Mouse (Mus musculus) lung, adult 2 months (tissue): ENCODE results near the gene Men1. TPM values are rescaled to one million over a fixed set of nuclear protein-coding genes. Genes with fewer than 3 reads are reported as not detected.

Experiments used
- DNase-seq: peaks from one replicate; pipeline ENCODE4 v3.0.0; 2022
- H3K4me1 ChIP-seq: fragments of 200-500 bp; 2 replicates; pipeline ENCODE4 v1.6.1; 2011; ENCODE audit warnings: low read length; ENCODE audit not compliant: control insufficient read depth, insufficient read depth
- H3K4me3 ChIP-seq: fragments of 200-500 bp; replicated peaks from 2 replicates; pipeline ENCODE3; 2011; ENCODE audit warnings: low read depth, mild to moderate bottlenecking, control low read depth, low read length; ENCODE audit errors: extremely low read depth
- CTCF ChIP-seq: fragments of 200-500 bp; IDR thresholded peaks from 2 replicates; pipeline ENCODE4 v1.5.1; 2011; ENCODE audit warnings: mild to moderate bottlenecking, low read length, control low read depth; ENCODE audit not compliant: insufficient read depth
- POLR2A ChIP-seq: fragments of 200-500 bp; IDR thresholded peaks from 2 replicates; pipeline ENCODE4 v1.6.1; 2011; ENCODE audit warnings: low read depth, mild to moderate bottlenecking, control low read depth, low read length, borderline replicate concordance; ENCODE audit errors: extremely low read depth
- WGBS: fragments of 180-500 bp; shearing (Covaris S2); methylation state at CpG from one replicate; pipeline ENCODE4 v1.1.7; 2018; 5-methylcytosine and 5-hydroxymethylcytosine counted together
- polyA plus RNA-seq: library from polyadenylated mRNA; depleted of rRNA; stranded (reverse); fragments of >200 nt; gene quantifications from 2 replicates; pipeline ENCODE4 v1.2.3, GENCODE M21; 2012

Gene Men1
- polyA plus RNA-seq, 1 experiment: 52.1 TPM

DNA sequence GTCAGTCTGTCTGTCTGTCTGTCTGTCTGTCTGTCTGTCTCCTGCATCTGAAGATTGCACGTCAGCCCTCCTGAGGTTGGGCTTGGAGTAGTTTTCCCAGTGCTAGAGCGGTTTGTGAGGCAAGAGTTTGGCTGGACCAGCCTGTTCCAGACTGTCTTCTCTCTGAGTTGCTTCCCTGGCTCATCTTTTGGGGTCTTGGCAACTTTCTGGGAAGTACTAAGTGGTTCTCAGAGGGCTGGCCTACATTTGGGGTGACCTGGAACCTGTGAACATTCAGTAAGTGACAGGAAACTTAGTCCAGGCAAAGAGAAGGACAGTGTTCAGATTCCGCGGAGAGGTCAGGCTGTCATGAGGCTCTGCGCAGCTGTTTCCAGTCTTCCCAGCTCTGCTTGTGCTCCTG, 42.5 kb upstream of the Men1 start:
- H3K4me1 ChIP-seq: peaks cover 39% of the 10 kb centered on the region
- 75% methylated on average over 5 of the region's 5 CpGs for WGBS
- TF ChIP-seq POLR2A (no peak), CTCF (no peak)
- DNase-seq: no peak
- no peak overlapping the region for H3K4me3 ChIP-seq

DNA sequence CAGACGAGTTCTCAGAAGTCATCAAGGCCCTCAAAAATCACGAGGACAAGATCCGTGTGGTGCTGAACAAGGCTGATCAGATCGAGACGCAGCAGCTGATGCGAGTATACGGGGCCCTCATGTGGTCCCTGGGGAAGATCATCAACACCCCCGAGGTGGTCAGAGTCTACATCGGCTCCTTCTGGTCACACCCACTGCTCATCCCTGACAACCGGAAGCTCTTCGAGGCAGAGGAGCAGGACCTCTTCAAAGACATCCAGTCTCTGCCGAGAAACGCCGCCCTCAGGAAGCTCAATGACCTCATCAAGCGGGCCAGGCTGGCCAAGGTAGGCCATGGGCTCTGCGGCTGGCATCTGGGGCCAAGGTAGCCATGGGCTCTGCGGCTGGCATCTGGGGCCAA, 40.5 kb upstream of the Men1 start:
- no peak for DNase-seq
- no peak overlapping the region for H3K4me3 ChIP-seq
- H3K4me1 ChIP-seq: peaks cover 52% of the 10 kb centered on the region
- TF ChIP-seq POLR2A (no peak), CTCF (no peak)
- WGBS: 73% methylated on average over 17 of the region's 17 CpGs

DNA sequence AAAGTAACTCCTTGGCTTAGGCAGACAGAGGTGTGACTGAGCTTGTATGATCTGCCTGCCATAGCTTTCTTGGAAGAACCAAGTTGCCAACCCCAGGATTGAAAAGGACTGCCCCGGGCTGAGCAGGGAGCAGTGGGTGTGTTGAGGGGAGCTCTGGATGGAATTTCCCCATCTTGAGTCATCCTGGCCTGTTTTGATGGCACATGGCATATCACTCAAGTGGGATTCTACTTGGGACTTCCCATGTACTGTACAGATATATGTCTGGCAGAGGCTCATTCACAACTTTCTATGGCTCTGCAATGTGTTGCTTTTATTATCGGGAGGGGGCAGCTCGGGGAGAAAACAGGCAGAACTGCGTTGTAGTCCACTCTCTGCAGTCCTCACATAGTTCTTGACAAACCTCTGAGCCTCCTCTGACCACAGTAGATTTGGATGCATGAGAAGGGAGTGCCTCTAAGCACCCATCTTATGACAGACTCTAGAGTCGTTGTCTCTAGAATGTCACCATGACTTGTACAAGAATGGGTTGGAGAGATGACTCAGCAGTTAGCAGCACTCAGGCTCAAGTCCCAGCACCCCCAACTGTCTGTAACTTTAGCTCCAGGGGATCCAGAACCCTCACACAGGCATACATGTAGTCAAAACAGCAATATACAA, 38.1 kb upstream of the Men1 start:
- 64% methylated on average over 5 of the region's 5 CpGs for WGBS
- no peak for DNase-seq
- no peak overlapping the region for H3K4me3 ChIP-seq
- peaks cover 51% of the 10 kb centered on the region for H3K4me1 ChIP-seq
- no peak for TF ChIP-seq POLR2A
- no peak for TF ChIP-seq CTCF

DNA sequence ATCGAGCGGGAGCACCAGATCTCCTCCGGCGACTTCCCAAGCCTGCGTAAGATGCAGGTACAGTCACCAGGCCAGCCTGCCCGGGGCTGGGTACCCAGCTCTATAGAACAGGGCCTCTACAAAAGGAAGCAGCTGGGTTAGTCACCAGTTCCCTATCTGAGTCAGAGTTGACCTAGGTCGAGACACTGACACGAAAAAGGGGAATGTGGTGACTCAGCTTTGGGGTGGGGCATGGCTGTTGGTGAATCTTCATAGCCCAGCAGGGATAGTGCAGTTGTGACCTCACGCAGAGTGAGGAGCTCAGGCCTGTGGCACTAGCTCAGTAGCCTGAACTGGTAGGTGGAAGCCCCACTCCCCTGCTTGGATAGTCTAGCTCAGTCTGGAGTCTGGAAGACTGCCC, 37.1 kb upstream of the Men1 start:
- H3K4me3 ChIP-seq: no peak overlapping the region
- peak; percentile 31 for DNase-seq
- peaks cover 47% of the 10 kb centered on the region for H3K4me1 ChIP-seq
- 59% methylated on average over 9 of the region's 9 CpGs for WGBS
- TF ChIP-seq CTCF (no peak), POLR2A (no peak)

DNA sequence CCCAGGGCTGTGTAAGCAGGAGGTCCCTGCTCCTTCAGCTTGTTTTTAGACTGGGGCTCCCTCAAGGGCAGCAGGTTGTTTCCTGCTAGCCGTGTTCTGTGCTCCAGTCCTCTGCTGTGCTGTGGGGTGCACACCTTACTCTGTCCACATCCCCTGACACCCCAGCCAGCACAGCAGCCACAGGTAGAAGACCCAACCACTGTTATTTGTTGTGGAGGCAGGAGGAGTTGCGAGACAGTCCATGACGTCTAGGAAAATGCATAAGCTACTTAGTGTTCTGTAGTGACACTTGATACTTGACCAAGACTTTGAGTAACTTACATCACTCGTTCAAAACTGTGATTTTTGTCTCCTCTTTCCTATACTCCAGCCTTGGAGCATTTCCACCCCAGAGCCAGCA, 35.8 kb upstream of the Men1 start:
- 52% methylated on average over 4 of the region's 4 CpGs for WGBS
- Histone ChIP-seq H3K4me3 (no peak overlapping the region), H3K4me1 (peaks cover 48% of the 10 kb centered on the region)
- no peak for DNase-seq
- TF ChIP-seq POLR2A (no peak), CTCF (no peak)

DNA sequence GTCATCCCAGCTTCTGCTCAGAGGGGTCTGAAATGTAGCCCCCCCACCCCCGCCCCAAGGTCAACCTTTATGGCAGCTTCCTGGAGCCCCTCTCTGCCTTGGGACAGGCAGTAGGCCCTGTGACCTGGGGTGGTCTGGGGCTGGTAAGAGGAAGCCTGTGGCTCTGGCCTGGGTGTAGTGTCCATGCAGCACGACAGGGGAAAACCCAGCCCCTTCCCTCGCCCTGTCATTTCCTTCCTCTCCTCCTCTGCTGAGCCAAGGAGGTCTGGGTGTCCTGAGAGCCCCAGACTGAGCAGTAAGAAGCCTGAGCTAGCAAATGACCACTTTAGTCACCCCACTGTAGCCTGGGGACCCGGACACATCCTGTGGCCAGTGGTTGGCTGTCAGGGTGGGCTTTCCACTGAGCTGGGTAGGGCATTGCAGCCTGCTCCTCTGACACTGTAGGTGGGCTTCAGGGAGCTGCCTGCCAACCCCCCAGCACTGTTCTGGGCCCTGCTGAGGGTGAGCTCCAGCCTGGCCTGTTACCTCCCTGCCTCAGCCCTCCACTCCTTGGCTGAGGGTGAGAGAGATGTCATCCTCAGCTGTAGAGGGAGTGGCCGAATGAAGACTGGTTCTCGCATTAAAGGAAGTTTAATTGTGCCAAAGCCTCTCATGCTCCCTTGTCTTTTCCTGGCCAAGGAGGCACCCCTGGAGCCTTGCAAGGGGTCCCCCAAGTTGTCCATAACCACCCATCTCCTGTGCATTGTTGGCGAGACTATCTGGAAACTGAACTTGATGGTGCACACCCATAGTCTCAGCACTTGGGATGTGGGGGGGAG, 35.1 kb upstream of the Men1 start:
- no peak overlapping the region for H3K4me3 ChIP-seq
- TF ChIP-seq POLR2A (peak; percentile 17; the same call in 1 of the 2 replicates), CTCF (no peak)
- WGBS: 42% methylated on average over 7 of the region's 7 CpGs
- DNase-seq: no peak
- H3K4me1 ChIP-seq: peaks cover 49% of the 10 kb centered on the region

DNA sequence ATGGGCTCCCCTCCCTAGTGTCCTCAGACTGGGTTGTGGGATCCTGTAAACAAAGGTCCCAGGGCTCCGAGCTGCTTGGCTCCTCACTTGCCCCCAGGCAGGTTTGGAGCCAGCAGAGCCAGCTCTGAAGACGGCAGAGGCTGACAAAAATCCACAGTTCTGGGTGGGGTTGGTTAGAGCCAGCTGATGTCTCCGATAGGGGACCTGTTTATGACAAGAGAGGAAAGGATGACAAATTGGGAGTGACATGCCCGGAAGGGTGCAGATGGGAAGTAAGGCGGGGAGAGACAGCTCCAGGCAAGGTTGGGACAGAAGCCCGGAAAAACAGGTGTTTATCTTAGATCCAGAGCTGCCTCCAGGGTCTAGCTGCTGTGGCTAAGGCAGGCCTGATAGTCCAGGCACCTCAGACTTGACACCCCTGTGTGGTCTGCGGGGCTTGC, 34.4 kb upstream of the Men1 start:
- WGBS: 36% methylated on average over 7 of the region's 7 CpGs
- H3K4me1 ChIP-seq: peaks cover 51% of the 10 kb centered on the region
- peak; percentile 46 for DNase-seq

DNA sequence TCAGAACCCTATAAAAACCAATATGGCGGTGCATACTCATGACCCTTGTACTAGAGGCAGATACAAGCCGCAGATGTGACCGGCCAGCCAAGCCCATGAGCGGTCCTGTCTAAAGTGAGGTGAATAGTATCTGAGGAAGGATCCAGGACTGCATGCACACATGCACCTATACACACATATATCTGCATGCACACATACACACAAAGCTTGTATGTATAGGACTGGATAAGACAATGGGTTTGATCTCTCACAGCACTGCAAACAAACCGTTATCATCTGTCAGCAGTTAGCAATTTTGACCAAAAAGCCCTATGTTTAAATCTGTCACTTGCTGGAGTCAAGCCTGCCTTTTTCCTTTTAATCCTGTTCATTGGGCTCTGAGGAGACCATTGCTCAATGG, 32.7 kb upstream of the Men1 start:
- 86% methylated on average over 5 of the region's 5 CpGs for WGBS
- TF ChIP-seq CTCF (no peak), POLR2A (no peak)
- peaks cover 51% of the 10 kb centered on the region for H3K4me1 ChIP-seq
- H3K4me3 ChIP-seq: no peak overlapping the region
- DNase-seq: no peak

More for the DNA sequence above, 34.4 kb upstream of the Men1 start:
- no peak overlapping the region for H3K4me3 ChIP-seq
- TF ChIP-seq POLR2A (no peak), CTCF (no peak)

DNA sequence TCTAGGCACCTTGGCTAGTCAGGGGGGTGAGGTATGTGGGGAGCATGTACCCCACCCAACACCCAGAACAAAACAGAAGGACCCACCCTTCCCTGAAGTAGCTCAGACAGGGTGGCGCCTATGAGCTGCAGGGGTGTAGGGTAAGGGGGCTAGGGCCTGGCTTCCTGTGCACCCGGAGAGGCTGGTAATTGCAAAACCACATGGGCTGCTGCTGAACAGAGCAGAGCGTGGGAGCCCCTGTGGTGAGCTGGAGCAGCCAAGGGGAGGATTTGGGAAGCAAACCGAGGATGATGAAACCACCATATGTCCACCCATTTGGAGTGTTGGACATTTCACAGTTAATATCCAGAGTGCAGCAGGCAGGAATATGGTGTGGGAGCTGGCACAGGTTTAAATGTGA, 32.3 kb upstream of the Men1 start:
- no peak for TF ChIP-seq POLR2A
- no peak for TF ChIP-seq CTCF
- peaks cover 47% of the 10 kb centered on the region for H3K4me1 ChIP-seq
- 14% methylated on average over 4 of the region's 4 CpGs for WGBS
- DNase-seq: no peak
- no peak overlapping the region for H3K4me3 ChIP-seq

DNA sequence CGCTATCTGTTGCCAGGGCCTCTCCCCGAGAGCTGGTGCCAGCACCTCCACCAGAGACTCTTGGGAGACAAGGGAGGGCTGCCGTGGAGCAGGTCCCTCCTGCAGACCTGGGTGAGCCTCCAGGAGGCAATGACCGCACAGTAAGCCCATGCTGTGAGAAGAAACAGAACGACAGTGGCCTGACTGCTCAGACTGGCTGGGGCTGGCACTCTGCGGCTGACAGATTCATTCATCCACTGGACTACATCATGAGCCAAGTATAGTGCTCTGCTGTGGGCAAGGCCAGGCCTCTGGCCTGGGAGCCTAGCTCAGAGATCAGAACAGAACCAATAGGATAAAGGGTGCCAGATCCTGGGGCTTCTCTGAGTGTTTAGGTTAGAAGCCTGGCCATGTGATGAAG, 30.9 kb upstream of the Men1 start:
- TF ChIP-seq POLR2A: no peak
- no peak for TF ChIP-seq CTCF
- 61% methylated on average over 6 of the region's 6 CpGs for WGBS
- peaks cover 38% of the 10 kb centered on the region for H3K4me1 ChIP-seq
- DNase-seq: no peak
- no peak overlapping the region for H3K4me3 ChIP-seq
